Mouse (Mus musculus): ENCODE measurements at regions not wholly inside any gene's neighbourhood (a gene's known extent, or its start where the extent isn't known, plus 50 kb on each side); places are given as distances from the start of the nearest gene placed in this dataset.

DNA sequence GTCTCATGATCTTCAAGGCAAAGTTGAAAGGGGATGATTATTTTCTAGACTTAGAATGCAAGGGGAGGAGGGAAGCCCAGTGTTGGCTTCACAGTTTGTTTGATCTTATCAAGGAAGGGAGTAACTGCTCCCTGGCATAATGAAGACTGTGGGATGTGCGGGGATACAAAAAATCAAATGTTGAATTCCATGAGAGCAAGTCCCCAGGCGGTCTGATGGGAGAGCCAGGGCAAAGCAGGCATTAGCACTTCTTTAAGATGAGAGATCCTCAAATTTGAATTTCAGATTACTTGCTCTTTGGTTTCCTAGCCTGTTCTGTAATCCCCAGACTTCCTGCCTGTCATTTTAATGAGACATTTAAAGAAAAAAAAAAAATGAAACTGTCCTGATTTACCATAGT, 525.6 kb upstream of the Man1a start:
- ATAC-seq (ENCODE audit: low read depth) (no peak), DNase-seq (ENCODE audit: low spot score) (no peak)
- Histone ChIP-seq H3K9me3 (ENCODE audit: control insufficient read depth, low read length) (no peaks in the 10 kb centered on the region), H3K36me3 (ENCODE audit: control insufficient read depth, insufficient read depth, low read length) (no peaks in the 10 kb centered on the region), H3K4me3 (ENCODE audit: low read depth, low read length) (no peak overlapping the region), H3K9ac (ENCODE audit: low read depth, low read length) (no peak overlapping the region), H3K4me1 (ENCODE audit: control insufficient read depth, insufficient read depth, low read length) (no peaks in the 10 kb centered on the region), H3K27me3 (replicated peaks; ENCODE audit: control insufficient read depth, insufficient read depth, low read length) (no peaks in the 10 kb centered on the region), H3K4me2 (ENCODE audit: low read depth, low read length) (no peak overlapping the region), H3K27ac (replicated peaks; ENCODE audit: low read depth, low read length) (no peak overlapping the region)
- WGBS = 43% methylated on average over 2 of the region's 2 CpGs

DNA sequence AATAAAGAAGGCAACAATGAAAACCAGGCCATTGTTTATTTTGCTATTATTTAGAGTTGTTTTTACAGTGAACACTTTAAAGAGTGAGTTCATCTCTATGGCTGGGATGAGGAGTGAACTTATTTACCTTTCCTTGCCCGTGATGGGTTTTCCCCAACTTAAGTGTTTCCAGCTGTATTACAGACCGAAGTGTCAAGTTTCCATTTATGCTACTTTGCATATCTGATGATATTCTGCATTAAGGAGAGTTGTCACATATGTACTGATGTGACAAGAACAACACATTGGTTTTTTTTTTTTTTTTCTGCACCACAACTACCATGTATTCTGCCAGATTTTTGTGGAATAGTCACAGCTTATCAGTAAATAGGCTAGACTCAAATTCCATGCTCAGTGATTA, 518.7 kb upstream of the Man1a start:
- Histone ChIP-seq H3K27me3 (replicated peaks; ENCODE audit: control insufficient read depth, insufficient read depth, low read length) (no peaks in the 10 kb centered on the region), H3K27ac (replicated peaks; ENCODE audit: low read depth, low read length) (no peak overlapping the region), H3K4me3 (ENCODE audit: low read depth, low read length) (no peak overlapping the region), H3K9me3 (ENCODE audit: control insufficient read depth, low read length) (no peaks in the 10 kb centered on the region), H3K4me2 (ENCODE audit: low read depth, low read length) (no peak overlapping the region), H3K4me1 (ENCODE audit: control insufficient read depth, insufficient read depth, low read length) (no peaks in the 10 kb centered on the region), H3K9ac (ENCODE audit: low read depth, low read length) (no peak overlapping the region), H3K36me3 (ENCODE audit: control insufficient read depth, insufficient read depth, low read length) (no peaks in the 10 kb centered on the region)
- no peak for ATAC-seq (ENCODE audit: low read depth)
- no peak for DNase-seq (ENCODE audit: low spot score)
- 35% methylated on average over 2 of the region's 2 CpGs for WGBS

DNA sequence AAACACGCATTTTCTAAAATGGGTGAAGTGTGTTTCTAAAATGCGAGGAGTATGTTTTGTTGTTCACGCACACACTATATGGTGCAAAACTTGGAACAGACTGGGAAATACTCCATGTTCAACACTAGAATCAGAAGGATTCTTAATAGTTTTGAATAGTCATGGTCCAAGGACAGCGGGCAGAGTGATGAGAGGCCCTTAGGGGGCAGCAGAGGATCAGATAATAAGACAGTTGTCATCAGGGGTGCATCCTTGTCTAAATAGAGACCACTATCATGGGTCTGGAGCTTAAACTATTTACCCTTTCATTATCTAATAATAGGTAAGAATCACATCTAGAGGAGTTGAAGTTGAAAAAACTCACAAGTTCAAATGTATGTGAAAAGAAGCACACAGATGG, 482.2 kb upstream of the Man1a start:
- Histone ChIP-seq H3K9ac (ENCODE audit: low read depth, low read length) (no peak overlapping the region), H3K4me2 (ENCODE audit: low read depth, low read length) (no peak overlapping the region), H3K9me3 (ENCODE audit: control insufficient read depth, low read length) (no peaks in the 10 kb centered on the region), H3K27ac (replicated peaks; ENCODE audit: low read depth, low read length) (no peak overlapping the region), H3K4me1 (ENCODE audit: control insufficient read depth, insufficient read depth, low read length) (no peaks in the 10 kb centered on the region), H3K27me3 (replicated peaks; ENCODE audit: control insufficient read depth, insufficient read depth, low read length) (no peaks in the 10 kb centered on the region), H3K4me3 (ENCODE audit: low read depth, low read length) (no peak overlapping the region), H3K36me3 (ENCODE audit: control insufficient read depth, insufficient read depth, low read length) (no peaks in the 10 kb centered on the region)
- WGBS = 60% methylated on average over 4 of the region's 4 CpGs
- DNase-seq (ENCODE audit: low spot score) (peak; percentile 17), ATAC-seq (ENCODE audit: low read depth) (no peak)

DNA sequence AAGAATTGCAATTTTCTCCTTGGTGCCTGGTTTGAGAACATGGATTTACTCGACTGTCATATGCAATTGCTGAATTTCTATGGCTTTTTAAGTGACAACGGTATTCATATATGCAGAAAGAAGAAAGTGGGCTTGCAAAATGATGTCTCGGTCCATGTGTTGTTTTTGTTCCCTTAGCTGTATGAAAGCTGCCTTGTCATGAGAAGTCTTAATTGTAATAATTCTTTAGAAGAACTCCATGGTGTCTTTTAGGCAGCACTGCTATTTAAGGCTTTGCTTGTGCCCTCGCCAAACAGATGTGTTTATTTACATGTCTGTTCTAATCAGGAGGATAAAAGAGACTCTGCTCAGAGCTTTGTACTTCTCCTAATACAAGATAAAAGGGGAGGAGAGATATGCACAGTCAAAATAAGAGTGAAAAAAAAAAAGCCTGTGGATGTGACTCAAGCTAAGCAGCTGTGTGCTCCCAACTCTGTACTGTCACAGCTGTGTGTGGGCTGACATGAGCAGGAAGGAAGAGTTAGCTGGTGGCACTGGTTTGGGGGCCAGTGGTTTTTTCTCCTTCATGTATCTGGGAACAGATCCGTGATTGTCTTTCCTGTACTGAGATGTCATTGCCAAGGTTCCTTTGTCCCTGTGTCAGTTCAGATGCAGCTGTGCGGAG, 475.5 kb upstream of the Man1a start:
- no peaks in the 10 kb centered on the region for H3K36me3 ChIP-seq (ENCODE audit: control insufficient read depth, insufficient read depth, low read length)
- H3K4me2 ChIP-seq (ENCODE audit: low read depth, low read length) = no peak overlapping the region
- H3K27me3 ChIP-seq (replicated peaks; ENCODE audit: control insufficient read depth, insufficient read depth, low read length) = no peaks in the 10 kb centered on the region
- no peak overlapping the region for H3K9ac ChIP-seq (ENCODE audit: low read depth, low read length)
- 64% methylated on average over 6 of the region's 6 CpGs for WGBS
- no peaks in the 10 kb centered on the region for H3K4me1 ChIP-seq (ENCODE audit: control insufficient read depth, insufficient read depth, low read length)
- no peak overlapping the region for H3K27ac ChIP-seq (replicated peaks; ENCODE audit: low read depth, low read length)
- peak; percentile 1 for DNase-seq (ENCODE audit: low spot score)
- ATAC-seq (ENCODE audit: low read depth) = no peak
- H3K9me3 ChIP-seq (ENCODE audit: control insufficient read depth, low read length) = no peaks in the 10 kb centered on the region
- no peak overlapping the region for H3K4me3 ChIP-seq (ENCODE audit: low read depth, low read length)

DNA sequence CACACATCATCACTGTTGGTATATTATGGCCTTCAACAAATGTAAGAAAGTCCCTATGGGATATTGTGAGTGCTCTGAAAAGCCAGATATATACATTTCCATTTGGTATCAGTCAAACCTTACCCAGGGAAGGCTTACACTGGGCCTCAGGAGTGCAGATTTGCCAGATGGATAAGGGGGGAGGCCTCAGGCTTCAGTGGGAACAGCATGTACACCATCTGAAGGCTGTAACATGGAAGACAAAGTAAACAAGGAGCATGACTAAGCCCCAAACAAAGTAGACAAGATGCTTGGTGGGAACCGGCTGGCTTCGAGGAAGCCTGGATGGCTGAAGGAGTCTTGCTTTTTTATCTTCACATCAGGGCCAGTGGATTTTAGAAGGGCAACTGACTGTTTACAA, 474.3 kb upstream of the Man1a start:
- ATAC-seq (ENCODE audit: low read depth) (no peak), DNase-seq (ENCODE audit: low spot score) (no peak)
- no peak overlapping the region for H3K4me2 ChIP-seq (ENCODE audit: low read depth, low read length)
- H3K27ac ChIP-seq (replicated peaks; ENCODE audit: low read depth, low read length) = no peak overlapping the region
- H3K27me3 ChIP-seq (replicated peaks; ENCODE audit: control insufficient read depth, insufficient read depth, low read length) = no peaks in the 10 kb centered on the region
- no peak overlapping the region for H3K9ac ChIP-seq (ENCODE audit: low read depth, low read length)
- H3K36me3 ChIP-seq (ENCODE audit: control insufficient read depth, insufficient read depth, low read length) = no peaks in the 10 kb centered on the region
- no peaks in the 10 kb centered on the region for H3K4me1 ChIP-seq (ENCODE audit: control insufficient read depth, insufficient read depth, low read length)
- no peaks in the 10 kb centered on the region for H3K9me3 ChIP-seq (ENCODE audit: control insufficient read depth, low read length)
- 89% methylated on average over 2 of the region's 2 CpGs for WGBS
- H3K4me3 ChIP-seq (ENCODE audit: low read depth, low read length) = no peak overlapping the region

DNA sequence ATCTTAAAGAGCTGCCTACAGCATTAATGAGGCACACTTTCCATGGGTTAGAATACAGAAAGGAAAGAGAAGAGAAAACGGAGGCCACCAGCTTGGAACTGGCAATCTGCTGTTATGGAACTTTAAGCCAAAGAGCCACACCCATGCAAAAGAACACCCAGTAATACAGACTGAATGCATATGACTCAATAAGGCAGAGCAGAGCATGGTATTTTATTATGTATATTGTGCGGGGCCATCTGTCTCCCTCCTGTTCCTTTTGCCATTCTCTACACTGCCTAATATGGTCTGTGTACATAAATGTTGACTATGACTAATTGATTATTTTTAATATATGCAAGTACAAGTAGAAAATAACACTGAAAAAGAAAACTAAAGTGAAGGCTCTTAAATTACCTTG, 472.6 kb upstream of the Man1a start:
- WGBS = 88% methylated on average over 2 of the region's 2 CpGs
- H3K27ac ChIP-seq (replicated peaks; ENCODE audit: low read depth, low read length) = no peak overlapping the region
- no peaks in the 10 kb centered on the region for H3K27me3 ChIP-seq (replicated peaks; ENCODE audit: control insufficient read depth, insufficient read depth, low read length)
- H3K4me1 ChIP-seq (ENCODE audit: control insufficient read depth, insufficient read depth, low read length) = no peaks in the 10 kb centered on the region
- H3K4me3 ChIP-seq (ENCODE audit: low read depth, low read length) = no peak overlapping the region
- H3K9ac ChIP-seq (ENCODE audit: low read depth, low read length) = no peak overlapping the region
- no peaks in the 10 kb centered on the region for H3K9me3 ChIP-seq (ENCODE audit: control insufficient read depth, low read length)
- DNase-seq (ENCODE audit: low spot score) (no peak), ATAC-seq (ENCODE audit: low read depth) (no peak)
- no peak overlapping the region for H3K4me2 ChIP-seq (ENCODE audit: low read depth, low read length)
- no peaks in the 10 kb centered on the region for H3K36me3 ChIP-seq (ENCODE audit: control insufficient read depth, insufficient read depth, low read length)

DNA sequence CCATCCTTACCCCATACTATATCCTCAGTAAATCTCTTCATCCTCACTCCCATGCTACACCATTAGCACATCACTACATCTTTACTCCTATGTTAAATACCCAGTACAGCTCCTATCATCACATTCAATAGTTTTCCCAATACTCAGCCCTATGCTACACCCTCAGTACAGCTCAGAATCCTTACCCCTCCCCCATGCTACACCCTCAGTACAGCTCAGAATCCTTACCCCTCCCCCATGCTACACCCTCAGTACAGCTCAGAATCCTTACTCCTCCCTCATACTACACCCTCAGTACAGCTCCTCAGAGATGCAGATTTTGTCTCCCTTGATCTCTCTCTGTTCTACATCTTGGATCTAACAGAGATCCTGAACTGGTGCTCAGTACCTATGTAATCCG, 472.1 kb upstream of the Man1a start:
- WGBS = 83% methylated on average over 1 of the region's 1 CpGs
- ATAC-seq (ENCODE audit: low read depth) = no peak
- Histone ChIP-seq H3K9me3 (ENCODE audit: control insufficient read depth, low read length) (no peaks in the 10 kb centered on the region), H3K4me2 (ENCODE audit: low read depth, low read length) (no peak overlapping the region), H3K9ac (ENCODE audit: low read depth, low read length) (no peak overlapping the region), H3K4me3 (ENCODE audit: low read depth, low read length) (no peak overlapping the region), H3K27ac (replicated peaks; ENCODE audit: low read depth, low read length) (no peak overlapping the region), H3K27me3 (replicated peaks; ENCODE audit: control insufficient read depth, insufficient read depth, low read length) (no peaks in the 10 kb centered on the region), H3K4me1 (ENCODE audit: control insufficient read depth, insufficient read depth, low read length) (no peaks in the 10 kb centered on the region), H3K36me3 (ENCODE audit: control insufficient read depth, insufficient read depth, low read length) (no peaks in the 10 kb centered on the region)
- no peak for DNase-seq (ENCODE audit: low spot score)

DNA sequence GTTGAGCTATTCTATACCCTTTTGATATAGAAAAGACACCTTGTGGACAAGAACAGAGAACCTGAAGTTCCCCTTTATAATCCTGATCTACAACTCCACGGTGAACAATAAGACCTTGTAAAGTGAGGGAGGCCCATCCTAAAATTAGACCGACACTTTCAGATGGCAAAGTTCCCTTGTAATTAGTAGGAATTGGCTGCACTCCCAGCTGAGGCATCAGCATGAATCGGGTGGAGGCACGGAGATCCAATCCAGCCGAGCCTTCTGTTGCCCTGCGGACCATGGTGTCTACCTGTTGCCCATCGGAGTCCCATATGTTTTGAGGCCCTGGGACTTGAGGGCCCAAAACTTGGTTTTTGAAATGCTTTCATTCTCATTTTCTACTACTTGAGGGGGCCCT, 456.2 kb upstream of the Man1a start:
- Histone ChIP-seq H3K4me2 (ENCODE audit: low read depth, low read length) (no peak overlapping the region), H3K36me3 (ENCODE audit: control insufficient read depth, insufficient read depth, low read length) (no peaks in the 10 kb centered on the region), H3K4me1 (ENCODE audit: control insufficient read depth, insufficient read depth, low read length) (no peaks in the 10 kb centered on the region), H3K9me3 (ENCODE audit: control insufficient read depth, low read length) (peaks cover 40% of the 10 kb centered on the region), H3K27ac (replicated peaks; ENCODE audit: low read depth, low read length) (no peak overlapping the region), H3K27me3 (replicated peaks; ENCODE audit: control insufficient read depth, insufficient read depth, low read length) (no peaks in the 10 kb centered on the region), H3K4me3 (ENCODE audit: low read depth, low read length) (no peak overlapping the region), H3K9ac (ENCODE audit: low read depth, low read length) (no peak overlapping the region)
- ATAC-seq (ENCODE audit: low read depth) (no peak), DNase-seq (ENCODE audit: low spot score) (no peak)
- 98% methylated on average over 7 of the region's 7 CpGs for whole genome bisulfite sequencing

DNA sequence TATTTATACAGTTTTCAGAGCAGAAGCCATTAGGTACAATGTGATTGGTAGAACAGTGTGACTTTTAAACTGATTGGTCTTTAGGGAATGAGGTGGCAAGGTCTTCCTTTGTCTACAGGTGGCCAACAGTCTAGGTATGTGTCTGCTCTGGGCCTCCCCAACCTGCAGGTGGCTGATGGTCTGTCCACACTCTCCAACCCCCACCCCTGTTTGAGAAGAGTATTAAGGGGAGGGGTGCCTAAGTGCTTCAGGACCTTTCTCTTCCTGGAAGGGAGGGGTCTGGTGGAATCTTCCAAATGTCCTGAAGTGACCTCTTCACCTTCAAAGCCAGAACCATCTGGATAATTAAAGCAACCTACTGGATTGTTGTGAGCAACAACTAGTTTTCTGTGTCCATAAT, 434.4 kb upstream of the Man1a start:
- Histone ChIP-seq H3K4me3 (ENCODE audit: low read depth, low read length) (no peak overlapping the region), H3K4me2 (ENCODE audit: low read depth, low read length) (no peak overlapping the region), H3K9ac (ENCODE audit: low read depth, low read length) (no peak overlapping the region), H3K36me3 (ENCODE audit: control insufficient read depth, insufficient read depth, low read length) (no peaks in the 10 kb centered on the region), H3K27ac (replicated peaks; ENCODE audit: low read depth, low read length) (no peak overlapping the region), H3K27me3 (replicated peaks; ENCODE audit: control insufficient read depth, insufficient read depth, low read length) (no peaks in the 10 kb centered on the region), H3K9me3 (ENCODE audit: control insufficient read depth, low read length) (no peaks in the 10 kb centered on the region), H3K4me1 (ENCODE audit: control insufficient read depth, insufficient read depth, low read length) (no peaks in the 10 kb centered on the region)
- DNase-seq (ENCODE audit: low spot score) = no peak
- ATAC-seq (ENCODE audit: low read depth) = no peak

Measured in embryonic facial prominence, embryonic 14.5 days (tissue).